Mouse (Mus musculus) hindbrain, embryonic 13.5 days (tissue): ENCODE results near the gene Spef2. TPM values are rescaled to one million over a fixed set of nuclear protein-coding genes. Genes with fewer than 3 reads are reported as not detected.

ENCODE experiments used
- polyA plus RNA-seq: library from polyadenylated mRNA; unstranded; fragments of >200 nt; fragmentation: Nextera tagmentation; extraction: Ambion mirVana; gene quantifications from 2 replicates; pipeline ENCODE4 v1.2.1, GENCODE M21; 2015

Gene Spef2
- polyA plus RNA-seq, 1 experiment from 2014 or later: 2.8 TPM

Other genes starting within 250 kb of the Spef2 start
- gene Il7r, start 218.7 kb downstream of the Spef2 start, polyA plus RNA-seq: 0.06 TPM in 1 of 2 replicates, not detected in the other